Mouse (Mus musculus) G1E (cell line): ENCODE results near the gene Rimklb.

Experiments
- CTCF ChIP-seq: IDR thresholded peaks from 2 replicates; pipeline ENCODE4 v1.5.1; 2012; ENCODE audit warnings: low read depth, low read length, inconsistent platforms, mixed read lengths
- GATA1 ChIP-seq: IDR thresholded peaks from 2 replicates; pipeline ENCODE4 v1.6.1; 2012; ENCODE audit warnings: borderline replicate concordance, low read length, inconsistent platforms, mixed read lengths
- GATA2 ChIP-seq: IDR thresholded peaks from 2 replicates; pipeline ENCODE4 v1.6.1; 2012; ENCODE audit warnings: low read depth, low read length, inconsistent platforms, borderline replicate concordance
- POLR2AphosphoS5 ChIP-seq: IDR thresholded peaks from 2 replicates; pipeline ENCODE4 v1.6.1; 2012; ENCODE audit warnings: low read depth, low read length, inconsistent platforms; ENCODE audit not compliant: insufficient replicate concordance
- TAL1 ChIP-seq: conservative IDR thresholded peaks from 2 replicates; pipeline ENCODE4 v1.6.1; 2012; ENCODE audit warnings: low read depth, low read length, inconsistent platforms, mixed read lengths

DNA sequence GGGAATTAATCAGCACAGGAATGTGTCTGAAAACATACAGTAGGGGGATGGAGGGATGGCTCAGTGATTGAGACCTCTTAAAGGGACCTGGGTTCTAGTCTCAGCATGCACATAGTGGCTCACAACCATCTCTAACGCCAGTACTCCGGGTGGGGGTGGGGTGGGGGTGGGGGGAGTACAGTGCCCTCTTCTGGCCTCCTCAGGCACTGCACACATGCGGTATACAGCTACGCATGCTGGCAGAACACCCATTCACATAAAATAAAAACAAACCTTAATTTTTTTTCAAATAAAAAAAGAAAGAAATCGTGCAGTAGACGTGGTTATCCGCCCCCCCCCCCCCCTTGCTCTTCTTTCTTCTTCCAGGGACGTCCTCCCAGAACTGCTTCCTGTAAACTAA lies 24.7 kb upstream of the Rimklb start:
- TF ChIP-seq CTCF (no peak), GATA1 (no peak), TAL1 (no peak), POLR2AphosphoS5 (no peak), GATA2 (no peak)
